Mouse (Mus musculus): Measurements from ENCODE around the gene Rgs14.

The Rgs14 gene

DNA sequence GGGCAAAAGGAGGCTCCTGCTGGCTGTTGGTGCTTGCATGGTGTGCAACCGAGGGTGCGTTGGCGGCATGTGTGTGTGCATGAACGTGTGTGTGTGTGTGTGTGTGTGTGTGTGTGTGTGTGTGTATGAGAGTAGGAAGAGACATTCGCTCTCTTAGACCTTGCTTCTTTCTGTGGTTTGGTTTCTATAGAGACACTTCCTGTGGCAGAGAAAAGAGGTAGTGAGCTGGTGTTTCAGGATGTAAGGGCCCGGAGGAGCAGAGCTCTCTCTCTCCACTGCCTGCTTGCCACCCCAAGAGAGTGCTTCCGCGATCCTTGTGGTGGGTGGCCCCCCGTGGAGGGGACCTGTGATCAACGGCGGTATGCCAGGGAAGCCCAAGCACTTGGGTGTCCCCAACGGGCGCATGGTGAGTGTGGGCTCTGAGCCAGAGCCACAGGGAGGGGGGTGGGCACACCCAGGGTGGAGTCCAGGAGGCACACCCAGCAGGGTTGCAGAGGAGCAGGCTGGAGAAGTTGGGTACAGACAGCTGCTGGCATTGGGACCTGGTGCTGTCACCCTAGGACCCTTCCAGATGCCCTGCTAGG is at the start of gene Rgs14:
Gene Rgs14 (plus strand): TSS at position 202 of the 584 bp plus-strand sequence.
- DNase-seq (ENCODE audit: low read depth, low spot score): peak; percentile 84

DNA sequence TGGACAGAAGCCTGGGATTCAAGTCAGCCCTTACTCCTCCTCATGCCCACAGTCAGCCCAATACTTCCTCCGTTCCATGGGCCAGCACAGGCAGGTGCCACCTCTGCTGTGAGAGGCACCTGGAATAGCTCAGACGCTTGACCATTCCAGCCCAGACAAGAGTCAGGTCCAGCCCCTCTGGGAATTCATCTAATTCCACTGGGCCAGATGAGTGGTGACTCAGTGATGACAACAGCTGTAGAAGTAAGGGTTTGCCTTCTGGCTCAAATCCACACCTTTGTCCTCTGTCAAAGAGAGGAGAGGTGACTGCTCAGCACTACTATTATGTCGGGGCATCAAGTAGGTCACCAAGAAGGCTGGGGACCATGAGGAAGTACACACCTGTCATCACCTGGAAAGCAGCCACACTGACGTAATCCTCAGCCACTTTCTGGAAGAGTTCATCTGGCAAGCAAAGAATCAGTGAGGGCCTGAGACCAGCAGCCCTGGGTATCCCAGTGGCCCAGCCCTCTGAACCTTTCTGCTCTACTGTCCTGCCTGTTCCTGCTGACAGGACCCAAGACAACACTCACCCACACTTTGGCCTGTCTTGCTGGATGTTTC is 49.5 kb upstream of the Rgs14 start, which contains the start of gene Prelid1:
Gene Prelid1 (plus strand): TSS at position 570 of the 603 bp plus-strand sequence.
- DNase-seq (ENCODE audit: low read depth, low spot score): no peak

DNA sequence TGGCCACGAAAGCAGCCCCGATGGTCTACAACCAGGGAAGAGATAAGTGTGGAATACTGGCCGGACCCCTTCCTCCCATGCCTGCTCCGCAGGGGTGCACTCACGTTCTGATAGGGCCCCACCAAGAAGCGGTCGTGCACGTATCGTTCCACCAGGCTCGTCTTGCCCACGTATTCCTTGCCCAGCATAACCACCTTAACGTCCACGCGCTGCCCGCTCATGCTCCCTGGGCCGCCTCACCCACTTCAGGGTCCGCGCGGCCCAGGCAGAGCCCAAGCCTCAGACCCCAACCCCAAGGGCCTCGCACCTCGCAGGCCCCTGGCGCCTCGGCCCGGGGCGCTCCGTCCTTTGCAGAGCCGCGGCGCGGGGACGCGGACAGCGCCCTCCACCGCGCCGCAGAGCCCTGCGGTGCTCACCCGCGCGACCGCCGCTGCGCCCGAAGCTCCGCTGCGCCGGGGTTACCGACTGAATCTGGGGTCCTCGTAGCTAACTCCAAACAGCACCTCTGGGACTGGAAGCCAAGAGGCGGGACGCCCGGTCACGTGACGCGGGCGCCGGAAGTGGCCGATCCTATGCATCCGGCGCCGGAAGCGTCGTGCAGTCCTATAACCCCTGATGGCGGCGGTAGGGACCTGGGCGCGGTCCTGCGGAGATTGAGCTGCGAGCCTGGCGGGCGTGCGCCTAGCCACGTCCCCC is 48.0 kb upstream of the Rgs14 start, which contains the start of gene Rab24:
Gene Rab24 (minus strand): TSS at position 513 of the 696 bp plus-strand sequence.
- DNase-seq (ENCODE audit: low read depth, low spot score): peak; percentile 93

DNA sequence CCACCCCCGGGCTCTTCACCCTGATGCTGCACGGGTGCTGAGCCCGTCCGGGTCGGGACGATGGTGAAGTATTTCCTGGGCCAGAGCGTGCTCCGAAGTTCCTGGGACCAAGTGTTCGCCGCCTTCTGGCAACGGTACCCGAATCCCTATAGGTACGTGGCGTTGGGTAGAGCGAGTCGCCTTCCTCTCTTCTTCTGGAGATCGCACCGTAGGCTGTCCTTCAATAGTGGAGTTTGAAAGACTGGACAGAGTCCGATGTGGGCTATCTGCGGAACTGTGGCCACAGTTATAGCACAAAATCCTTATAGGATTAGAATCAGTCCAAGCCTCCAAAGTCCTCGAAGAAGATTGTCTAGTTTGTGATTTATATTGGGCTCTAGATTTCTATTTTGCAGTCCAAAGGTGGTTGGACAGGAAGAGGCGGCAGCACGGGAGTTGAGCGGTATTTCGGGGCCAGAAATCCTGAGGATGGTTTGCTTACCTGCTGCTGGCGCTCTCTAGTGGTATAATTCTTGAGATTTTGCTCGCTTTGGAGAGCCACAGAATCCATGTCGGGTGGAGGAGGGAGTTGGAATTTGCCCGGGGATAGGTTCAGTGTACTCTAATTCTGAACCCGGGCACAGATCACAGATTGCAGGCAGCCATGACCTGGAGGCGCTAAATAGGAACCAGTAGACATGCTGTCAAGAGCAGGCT is 47.3 kb upstream of the Rgs14 start:
- DNase-seq (ENCODE audit: low read depth, low spot score): peak; percentile 63

DNA sequence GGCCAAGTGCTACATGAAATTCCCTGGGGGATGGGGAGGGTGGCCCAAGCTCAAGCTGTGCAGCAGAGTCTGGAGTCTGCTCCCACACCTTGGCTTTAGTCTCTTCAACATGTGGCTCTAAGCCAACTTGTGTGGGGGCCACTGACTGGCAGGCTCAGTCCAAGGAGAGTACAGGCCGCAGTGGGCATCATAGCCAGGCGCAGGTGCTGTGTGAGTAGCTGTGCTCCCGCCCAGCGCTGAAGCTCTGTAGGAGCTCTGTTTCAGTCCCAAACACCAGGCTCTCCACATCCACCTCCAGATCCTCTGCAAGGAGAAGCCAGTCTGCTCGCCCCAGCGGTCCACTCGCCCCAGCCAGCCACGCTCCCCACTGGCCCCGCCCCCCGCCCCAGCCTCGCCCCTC is 43.9 kb upstream of the Rgs14 start:
- DNase-seq (ENCODE audit: low read depth, low spot score): no peak

DNA sequence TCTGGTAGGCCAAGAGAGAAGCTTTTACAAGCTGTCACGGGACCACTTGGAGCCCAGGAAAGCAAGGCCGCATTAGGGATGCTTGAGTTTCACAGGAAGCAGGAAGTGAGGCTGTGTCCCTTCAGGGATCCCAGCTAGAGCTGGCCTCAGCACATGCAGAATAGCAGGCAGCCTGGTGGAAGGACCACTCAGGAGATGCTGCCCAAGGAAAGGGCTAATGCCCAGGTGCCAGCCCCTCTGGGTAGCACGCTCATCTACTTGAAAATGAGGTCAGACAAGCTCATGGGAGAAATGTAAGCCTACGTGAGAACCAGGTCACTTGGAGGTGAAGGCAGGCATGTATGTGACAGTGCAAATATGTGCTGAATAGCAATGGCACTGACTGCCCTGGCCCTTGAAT is 42.4 kb upstream of the Rgs14 start:
- DNase-seq (ENCODE audit: low read depth, low spot score): no peak

DNA sequence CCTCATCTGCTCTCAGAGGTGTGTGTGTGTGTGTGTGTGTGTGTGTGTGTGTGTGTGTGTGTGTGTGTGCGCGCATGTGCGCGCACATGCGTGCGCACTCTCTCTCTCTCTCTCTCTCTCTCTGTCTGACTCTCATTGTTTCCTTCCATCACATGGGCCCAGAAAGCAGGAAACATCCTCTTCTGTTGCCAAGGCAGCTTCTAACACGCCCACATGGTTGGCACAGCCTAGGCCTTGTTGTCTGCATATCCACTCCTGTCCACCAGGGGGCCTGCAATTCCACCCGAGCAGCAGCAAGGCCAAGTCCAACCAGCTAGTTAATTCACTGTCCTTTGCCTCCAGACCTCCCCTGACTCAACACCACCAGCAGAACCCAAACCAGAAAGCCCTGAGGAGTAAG is 41.9 kb upstream of the Rgs14 start:
- peak; percentile 96 for DNase-seq (ENCODE audit: low read depth, low spot score)

DNA sequence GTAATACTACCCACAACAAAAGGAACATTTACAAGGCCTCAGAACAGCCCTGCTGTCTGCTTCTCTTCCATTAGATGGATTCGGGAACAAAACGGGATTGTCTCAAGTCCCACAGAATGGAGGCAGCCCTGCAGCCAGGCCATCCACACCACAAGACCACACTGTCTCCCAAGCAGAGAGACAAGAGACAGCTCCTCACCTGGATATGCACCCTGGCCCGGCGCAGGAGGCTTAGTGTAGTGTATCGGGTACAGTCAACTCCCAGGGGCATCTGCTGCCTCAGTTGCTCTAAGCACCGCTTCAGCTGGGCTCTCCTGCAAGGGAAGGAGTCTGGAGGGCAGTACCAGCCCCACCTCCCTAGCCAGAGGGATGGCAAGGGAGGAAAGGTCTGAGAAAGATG is 41.4 kb upstream of the Rgs14 start:
- no peak for DNase-seq (ENCODE audit: low read depth, low spot score)

DNA sequence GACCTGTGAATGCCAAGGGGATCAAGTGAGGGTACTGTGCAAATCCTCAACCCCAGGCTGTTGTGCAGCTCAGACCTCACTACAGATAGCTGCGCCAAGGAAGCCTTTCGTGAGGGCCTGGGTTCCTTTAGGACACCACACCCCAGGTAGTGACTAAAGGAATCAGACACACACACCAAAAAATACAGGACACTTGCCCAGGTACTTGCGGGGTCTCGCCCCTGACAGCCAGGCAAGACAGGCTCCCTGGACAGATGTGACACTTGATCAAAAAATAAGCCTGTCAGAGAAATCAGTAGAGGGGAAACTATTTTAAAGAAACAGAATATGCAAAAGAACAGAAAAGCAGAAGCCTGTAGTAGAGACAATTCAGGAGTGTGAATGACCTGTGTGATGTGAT is 40.9 kb upstream of the Rgs14 start:
- DNase-seq (ENCODE audit: low read depth, low spot score): no peak

DNA sequence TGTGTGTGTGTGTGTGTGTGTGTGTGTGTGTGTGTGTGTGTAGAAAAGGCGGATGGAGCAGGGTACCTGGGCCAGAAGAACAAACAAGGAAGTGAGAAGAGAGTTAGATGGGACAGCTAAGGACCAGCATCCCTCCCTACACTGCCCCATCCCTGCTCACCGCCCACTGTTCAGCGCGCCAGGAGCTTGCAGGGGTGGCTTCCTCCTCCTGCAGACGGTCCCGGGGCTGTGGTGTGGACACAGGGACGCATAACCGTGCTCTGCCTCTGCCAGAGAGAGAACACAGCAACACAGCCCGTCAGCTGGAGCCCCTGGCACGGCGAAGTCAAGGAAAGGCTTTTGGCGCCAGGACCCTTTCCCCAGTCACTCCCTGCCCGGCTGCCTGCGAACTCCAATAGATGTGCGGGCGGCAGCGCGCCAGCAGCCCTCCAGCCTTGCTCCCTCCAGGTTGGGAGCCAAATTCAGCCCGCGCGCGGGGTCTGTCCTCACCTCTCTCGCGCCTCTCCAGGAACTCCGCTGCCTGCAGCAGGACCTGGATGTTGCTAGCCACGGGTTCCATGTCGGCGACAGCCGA is 40.3 kb upstream of the Rgs14 start:
- no peak for DNase-seq (ENCODE audit: low read depth, low spot score)

DNA sequence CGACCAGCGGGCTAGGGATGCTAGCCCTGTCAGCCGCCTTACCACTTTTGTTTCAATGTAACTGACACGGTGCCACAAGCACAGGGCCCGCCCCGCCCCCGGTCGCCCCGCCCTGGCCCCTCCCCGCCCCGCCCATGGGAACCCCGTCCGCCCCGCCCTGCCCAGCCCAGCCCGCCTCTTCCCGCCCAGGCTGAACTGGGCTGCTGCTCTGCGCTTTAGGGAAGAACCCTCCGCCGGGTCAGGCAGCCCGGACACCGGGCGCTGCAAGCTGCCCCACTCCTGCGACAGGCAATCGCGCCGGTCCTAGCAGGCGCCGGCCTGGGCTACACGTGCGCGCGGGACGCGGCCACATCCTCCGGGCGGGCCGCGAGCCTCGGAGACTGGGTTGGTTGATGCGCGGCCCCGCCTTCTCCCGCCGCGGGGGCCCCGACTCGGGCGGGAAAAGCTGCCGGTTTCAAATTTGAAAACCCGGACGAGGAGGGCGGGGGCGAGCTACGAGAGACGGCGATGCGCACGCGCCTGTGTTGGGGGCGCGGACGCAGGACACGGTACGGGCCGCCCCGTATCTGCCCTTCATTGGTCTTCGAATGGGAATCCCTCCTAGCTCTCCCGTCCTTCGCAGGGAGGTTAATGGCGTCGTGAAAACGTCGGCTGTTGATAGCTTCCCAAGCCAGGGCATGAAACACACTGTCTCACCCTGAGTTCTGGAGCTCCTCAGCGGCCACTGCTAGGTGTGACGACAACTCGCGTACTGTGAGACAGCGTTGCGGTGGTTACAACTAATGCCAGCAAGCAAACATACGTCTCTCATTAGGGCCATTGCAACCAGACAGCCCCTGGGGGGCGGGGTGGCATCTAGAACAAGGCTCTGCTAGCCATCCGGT is 39.6 kb upstream of the Rgs14 start, which contains the start of gene Mxd3:
Gene Mxd3 (minus strand): TSS at position 141 of the 884 bp plus-strand sequence.
- DNase-seq (ENCODE audit: low read depth, low spot score): peak; percentile 89

DNA sequence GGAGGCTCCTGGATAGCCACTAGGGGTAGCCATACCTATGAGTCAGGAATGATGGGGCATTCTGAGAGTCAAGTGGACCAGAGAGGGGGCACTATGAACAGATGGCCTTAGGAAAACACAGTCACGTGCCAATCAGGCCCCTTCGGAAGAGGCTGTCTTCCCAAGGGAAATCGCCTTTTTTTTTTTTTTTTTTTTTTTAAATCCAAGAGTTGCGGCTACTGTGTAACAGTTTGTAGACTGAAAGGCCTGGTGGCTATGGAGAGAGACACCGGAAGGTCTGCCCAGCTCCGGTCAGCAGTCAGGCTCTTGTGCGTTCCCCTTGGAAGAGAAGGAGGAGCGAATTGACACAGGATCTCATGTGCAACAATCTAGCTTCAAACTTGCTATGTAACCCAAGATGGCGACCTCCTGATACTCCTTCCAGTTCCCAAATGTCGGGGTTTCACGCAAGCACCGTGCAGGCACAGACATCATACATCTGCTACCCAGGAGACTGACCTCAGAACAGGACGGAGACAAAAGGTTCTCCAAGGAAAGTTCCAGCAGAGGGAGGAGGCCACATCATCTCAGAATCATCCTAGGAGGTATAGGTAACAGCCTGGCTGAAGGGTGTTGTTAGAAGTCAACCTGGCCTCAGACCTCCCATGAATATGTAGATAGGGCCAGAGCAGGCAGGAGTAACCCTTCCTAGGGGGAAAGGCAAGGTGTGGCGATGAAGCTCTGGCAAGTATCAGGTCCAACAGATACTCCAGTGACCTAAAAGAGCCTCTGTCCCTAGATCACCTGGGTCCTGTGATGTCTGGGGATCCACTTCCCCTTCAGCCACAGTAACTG is 38.7 kb upstream of the Rgs14 start:
- DNase-seq (ENCODE audit: low read depth, low spot score): no peak

DNA sequence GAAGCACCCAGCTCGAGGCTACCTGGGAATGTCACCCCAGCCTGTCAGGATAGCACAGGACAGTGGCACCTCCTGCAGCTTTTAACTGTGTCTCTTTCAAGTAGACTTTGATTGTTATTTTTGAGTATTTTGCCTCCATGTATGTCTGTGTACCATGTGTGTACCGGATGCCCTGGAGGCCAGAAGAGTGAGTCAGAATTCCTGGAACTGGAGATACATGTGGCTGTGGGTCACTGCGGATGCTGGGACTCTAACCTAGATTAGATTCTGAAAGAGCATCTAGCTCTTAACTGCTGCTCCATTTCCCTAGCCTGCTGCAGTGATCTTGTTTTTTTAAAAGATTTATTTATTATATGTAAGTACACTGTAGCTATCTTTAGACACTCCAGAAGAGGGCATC is 37.2 kb upstream of the Rgs14 start:
- DNase-seq (ENCODE audit: low read depth, low spot score): no peak

DNA sequence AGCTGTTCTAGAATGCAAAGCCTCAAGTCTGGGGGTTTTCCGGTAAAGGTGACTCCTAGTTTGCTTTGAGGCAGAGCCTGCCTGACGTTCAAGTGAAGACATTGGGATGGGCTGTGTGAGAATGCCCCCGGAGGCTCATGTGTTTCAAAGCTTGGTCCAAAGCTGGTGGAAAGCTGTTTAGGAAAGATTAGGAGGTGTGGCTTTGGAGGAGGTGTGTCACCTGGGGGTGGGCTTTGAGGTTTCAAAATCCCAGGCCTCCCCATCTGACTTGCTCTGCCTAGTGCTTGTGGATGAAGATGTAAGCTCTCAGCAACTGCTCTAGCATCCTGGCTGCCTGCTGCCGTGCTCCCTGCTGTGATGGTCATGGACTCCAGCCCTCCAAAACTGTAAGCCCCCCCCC is 33.8 kb upstream of the Rgs14 start:
- no peak for DNase-seq (ENCODE audit: low read depth, low spot score)

DNA sequence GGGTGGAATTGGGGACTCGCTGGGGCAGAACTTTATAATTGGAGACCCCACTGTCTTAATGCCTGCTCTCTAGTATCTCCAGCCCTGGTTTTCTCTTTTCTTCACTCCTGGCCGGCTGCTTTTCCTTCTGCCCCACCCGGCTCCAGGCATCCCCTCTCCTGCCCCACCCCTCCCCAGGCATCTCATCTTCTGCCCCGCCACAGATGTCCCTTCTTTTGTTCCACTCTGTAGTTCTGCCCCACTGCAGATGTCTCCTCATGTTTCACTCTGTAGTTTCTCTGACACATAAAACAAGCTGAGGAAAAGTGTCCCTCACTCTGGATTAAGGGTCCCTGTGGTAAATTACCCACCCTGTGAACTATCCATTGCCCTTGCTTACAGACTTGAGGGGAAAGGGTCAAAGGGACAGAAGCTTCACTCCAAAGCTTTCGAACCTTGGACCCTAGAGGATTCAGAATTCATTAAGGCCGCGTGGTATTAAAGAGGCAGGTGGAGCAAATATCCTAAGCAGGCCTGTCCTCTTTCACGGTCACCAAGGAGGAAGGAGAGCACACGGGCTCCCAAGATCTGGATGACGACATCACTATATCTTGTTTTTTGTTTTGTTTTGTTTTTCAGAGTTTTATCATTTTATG is 32.1 kb upstream of the Rgs14 start:
- no peak for DNase-seq (ENCODE audit: low read depth, low spot score)

DNA sequence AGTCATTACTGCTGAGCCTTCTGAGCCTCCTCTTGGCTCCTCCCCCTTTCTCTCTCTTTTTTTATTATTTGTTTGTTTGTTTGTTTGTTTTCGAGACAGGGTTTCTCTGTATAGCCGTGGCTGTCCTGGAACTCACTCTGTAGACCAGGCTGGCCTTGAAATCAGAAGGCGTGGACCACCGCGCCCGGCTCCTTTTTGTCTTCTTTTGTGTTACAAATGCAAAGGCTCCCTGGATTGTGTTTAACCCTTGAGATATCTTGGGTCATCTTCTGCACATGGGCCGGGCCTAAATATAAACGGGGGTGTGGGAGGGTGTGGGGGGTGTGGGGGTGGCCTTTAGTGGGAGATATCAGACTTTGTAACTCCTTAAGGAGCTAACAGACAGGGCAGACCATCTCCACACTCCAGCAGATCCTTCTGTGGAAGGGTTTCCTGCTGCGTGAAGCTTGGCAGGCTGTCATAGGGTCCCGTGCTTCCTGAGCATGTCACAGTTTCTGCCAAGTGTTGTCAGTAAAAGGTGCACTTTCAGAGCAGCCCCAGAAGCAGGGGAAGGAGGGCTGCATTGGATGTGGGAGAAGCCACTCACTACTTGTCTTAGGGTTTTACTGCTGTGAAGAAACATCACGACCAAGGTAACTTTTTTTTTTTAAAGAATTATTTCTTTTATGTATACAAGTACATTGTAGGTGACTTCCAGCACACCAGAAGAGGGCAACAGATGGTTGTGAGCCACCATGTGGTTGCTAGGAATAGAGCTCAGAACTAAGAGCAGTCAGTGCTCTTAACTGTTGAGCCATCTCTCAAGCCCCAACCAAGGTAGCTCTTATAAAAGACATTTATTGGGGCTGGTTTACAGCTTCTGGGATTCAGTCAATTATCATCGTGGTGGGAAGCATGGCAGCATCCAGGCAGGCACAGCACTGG is 31.1 kb upstream of the Rgs14 start:
- no peak for DNase-seq (ENCODE audit: low read depth, low spot score)

DNA sequence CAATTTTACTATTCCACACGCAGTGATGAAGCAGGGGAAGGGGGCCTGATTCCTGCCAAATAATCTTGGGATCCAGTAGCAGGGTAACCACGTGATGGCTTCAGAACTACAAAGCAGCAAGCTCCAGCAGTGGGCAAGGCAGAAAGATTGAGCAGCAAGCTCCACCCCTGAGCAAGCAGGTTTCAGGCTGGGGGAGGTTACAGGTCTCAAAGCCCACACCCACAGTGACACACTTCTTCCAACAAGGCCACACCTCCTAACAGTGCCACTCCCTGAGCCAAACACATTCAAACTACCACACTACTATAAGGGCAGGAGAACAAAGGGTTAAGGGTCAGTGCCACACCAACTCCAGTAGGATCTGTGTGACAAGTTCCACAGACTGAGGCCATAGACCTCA is 30.3 kb upstream of the Rgs14 start:
- DNase-seq (ENCODE audit: low read depth, low spot score): peak; percentile 38

DNA sequence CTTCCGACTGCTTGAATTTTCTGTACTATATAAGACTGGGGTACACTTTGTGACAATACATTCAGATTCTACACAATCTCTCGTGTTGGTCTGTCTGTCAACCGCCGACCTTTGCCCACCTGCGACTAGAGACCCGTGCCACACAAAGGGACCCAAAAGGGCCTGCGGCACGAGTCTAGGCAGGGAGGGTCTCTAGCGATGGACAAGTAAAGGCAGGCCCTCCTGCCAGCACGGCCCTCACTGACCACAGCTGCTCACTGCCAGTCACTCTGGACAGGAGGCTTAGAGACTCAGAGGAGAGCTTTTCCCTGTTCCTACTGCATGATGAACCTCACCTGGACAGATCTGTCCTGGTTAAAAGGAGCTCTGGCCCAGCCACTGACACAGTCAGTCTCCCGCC is 27.1 kb upstream of the Rgs14 start:
- DNase-seq (ENCODE audit: low read depth, low spot score): no peak
